Mouse (Mus musculus) E14TG2a.4 (cell line): ENCODE measurements around the gene Igsf11.

Experiments used
- H3K27me3 ChIP-seq: 2 replicates; pipeline ENCODE4 v1.6.1; 2014; ENCODE audit warnings: low read length, control low read depth; ENCODE audit not compliant: insufficient read depth
- H3K36me3 ChIP-seq: 2 replicates; pipeline ENCODE4 v1.6.1; 2014; ENCODE audit warnings: low read length, control low read depth; ENCODE audit not compliant: insufficient read depth
- H3K4me1 ChIP-seq: replicated peaks from 2 replicates; pipeline ENCODE4 v1.6.1; 2014; ENCODE audit warnings: low read depth, low read length, control low read depth
- H3K4me3 ChIP-seq: replicated peaks from 2 replicates; pipeline ENCODE4 v1.5.1; 2014; ENCODE audit warnings: mild to moderate bottlenecking, low read length
- H3K9me3 ChIP-seq: 2 replicates; pipeline ENCODE4 v1.6.1; 2014; ENCODE audit warnings: low read length, control low read depth
- CTCF ChIP-seq: conservative IDR thresholded peaks from 2 replicates; pipeline ENCODE4 v1.5.1; 2014; ENCODE audit warnings: low read length
- NANOG ChIP-seq: IDR thresholded peaks from 2 replicates; pipeline ENCODE4 v1.6.1; 2014; ENCODE audit warnings: borderline replicate concordance, low read length, mixed read lengths
- POU5F1 ChIP-seq: IDR thresholded peaks from 2 replicates; pipeline ENCODE4 v1.6.1; 2014; ENCODE audit warnings: low read length, borderline replicate concordance

Igsf11 gene

DNA sequence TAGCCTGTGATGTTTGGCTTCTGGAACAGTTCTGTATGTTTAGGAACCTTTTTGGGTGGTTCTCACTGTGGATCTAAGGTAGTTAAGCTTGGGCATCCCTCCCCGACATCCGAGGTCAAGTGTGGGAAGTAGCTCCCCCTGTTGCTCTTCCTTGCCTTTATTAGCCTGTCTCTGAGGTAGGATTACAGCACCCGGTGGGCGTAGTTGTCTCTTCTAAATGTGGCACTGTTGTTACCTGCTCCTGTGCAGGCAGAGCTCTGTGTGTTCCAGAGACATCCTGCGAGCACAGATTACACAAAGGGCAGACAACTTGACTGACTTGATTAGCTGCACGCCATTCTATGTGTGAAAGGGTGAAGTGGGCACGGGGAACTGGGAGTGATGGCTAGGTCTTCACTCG, 68.1 kb downstream of the Igsf11 start:
- Histone ChIP-seq H3K4me1 (peaks cover 5% of the 10 kb centered on the region; the same call in 1 of the 2 replicates), H3K4me3 (no peak overlapping the region), H3K36me3 (no peaks in the 10 kb centered on the region), H3K27me3 (no peaks in the 10 kb centered on the region), H3K9me3 (peaks cover 20% of the 10 kb centered on the region)
- no peak for TF ChIP-seq CTCF
- TF ChIP-seq NANOG = no peak
- no peak for TF ChIP-seq POU5F1

DNA sequence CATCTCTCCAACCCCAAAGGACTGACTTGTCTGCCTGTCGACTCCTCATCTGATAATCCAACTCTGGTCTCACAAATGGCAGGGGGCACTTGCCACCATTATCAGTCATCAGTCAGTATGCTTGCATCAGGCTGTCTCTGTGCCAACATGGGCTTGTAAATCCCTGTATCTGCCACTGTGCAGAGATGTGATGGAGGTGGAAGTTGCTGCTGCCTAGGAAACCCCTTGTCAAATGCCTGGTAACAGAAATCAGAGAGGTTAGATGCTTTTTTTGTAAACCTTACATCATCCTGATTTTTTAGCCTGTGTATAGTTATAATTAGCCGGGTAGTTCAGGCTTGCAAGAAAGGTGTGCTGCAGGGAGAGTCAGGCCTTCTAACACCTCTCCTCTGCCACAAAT, 69.4 kb downstream of the Igsf11 start:
- TF ChIP-seq NANOG (no peak), CTCF (no peak), POU5F1 (no peak)

DNA sequence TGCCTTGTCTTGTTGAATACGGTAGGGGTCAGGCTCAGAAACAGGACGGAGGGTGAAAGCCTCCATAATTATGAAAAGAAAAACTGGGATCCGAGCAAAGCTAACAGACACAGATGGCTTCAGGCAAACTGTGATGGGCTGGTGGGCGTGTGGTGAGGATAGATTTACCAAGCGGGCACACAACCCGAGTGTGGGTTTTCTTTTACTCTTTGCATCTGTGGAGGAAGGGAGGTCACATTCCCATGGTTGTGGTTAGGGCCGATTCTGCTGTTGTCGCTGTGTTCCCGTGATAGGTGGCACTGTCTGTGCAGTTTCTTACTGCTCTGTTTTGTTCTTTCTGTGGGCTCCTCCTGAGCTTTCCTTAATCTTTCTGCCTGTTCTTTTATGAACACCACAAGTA, 70.2 kb downstream of the Igsf11 start:
- Histone ChIP-seq H3K4me1 (peaks cover 9% of the 10 kb centered on the region; the same call in 1 of the 2 replicates), H3K9me3 (peaks cover 9% of the 10 kb centered on the region), H3K4me3 (0 out of 2 replicates have a peak overlapping the region, but pooled peaks have one; percentile 4), H3K36me3 (no peaks in the 10 kb centered on the region), H3K27me3 (no peaks in the 10 kb centered on the region)
- TF ChIP-seq NANOG = no peak

More for the DNA sequence above, 69.4 kb downstream of the Igsf11 start:
- no peaks in the 10 kb centered on the region for H3K27me3 ChIP-seq
- no peak overlapping the region for H3K4me3 ChIP-seq
- no peaks in the 10 kb centered on the region for H3K36me3 ChIP-seq
- H3K4me1 ChIP-seq = peaks cover 7% of the 10 kb centered on the region; the same call in 1 of the 2 replicates
- H3K9me3 ChIP-seq = peaks cover 17% of the 10 kb centered on the region

DNA sequence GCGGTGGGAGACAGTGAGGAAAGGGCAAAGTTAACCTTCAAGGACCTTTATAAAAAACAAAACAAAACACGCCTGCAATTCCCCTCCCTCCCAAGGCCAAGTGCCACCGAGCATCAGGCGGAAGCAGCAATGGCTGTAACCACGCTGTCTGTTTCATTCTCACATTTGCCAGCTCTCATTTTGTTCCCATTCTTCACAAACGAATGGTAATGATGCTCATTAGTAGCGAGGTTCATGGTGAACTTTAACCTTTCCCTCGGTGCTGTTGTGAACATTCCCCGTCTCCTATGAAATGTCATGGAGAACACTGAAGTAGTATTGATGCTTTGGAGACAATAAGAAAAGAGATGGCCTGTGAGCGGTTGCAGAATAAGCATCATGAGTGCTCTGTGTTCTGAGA, 74.6 kb downstream of the Igsf11 start:
- Histone ChIP-seq H3K9me3 (0 out of 2 replicates have a peak, but pooled peaks cover 3% of the 10 kb centered on the region), H3K4me3 (no peak overlapping the region), H3K36me3 (no peaks in the 10 kb centered on the region), H3K27me3 (no peaks in the 10 kb centered on the region), H3K4me1 (peaks cover 9% of the 10 kb centered on the region; the same call in 1 of the 2 replicates)
- TF ChIP-seq POU5F1 (no peak), NANOG (no peak), CTCF (no peak)

DNA sequence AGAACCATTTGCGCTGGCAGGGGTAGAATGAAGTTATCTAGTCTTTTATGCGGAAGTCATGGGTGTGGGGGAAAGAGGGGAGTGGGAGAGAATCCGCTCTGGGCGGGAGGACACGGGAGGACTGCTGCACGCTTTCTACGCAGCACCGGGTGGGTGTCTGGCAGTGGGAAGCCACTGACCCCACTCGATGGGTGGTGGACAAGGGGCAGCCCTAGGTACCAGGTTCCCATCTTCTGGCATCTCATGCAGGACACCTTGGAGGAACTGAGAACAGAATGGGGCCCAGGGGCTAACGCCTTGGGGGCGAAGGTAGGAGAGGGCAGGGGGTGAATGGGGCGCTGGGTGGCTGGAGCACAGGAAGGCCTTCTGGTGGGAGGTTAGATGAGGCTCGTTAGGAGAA, 83.7 kb downstream of the Igsf11 start:
- TF ChIP-seq NANOG (no peak), POU5F1 (no peak), CTCF (no peak)
- H3K4me1 ChIP-seq = peaks cover 15% of the 10 kb centered on the region
- no peaks in the 10 kb centered on the region for H3K36me3 ChIP-seq
- peak overlapping the region; percentile 45; the same call in 1 of the 2 replicates for H3K4me3 ChIP-seq
- H3K9me3 ChIP-seq = no peaks in the 10 kb centered on the region
- H3K27me3 ChIP-seq = 0 out of 2 replicates have a peak, but pooled peaks cover 2% of the 10 kb centered on the region

DNA sequence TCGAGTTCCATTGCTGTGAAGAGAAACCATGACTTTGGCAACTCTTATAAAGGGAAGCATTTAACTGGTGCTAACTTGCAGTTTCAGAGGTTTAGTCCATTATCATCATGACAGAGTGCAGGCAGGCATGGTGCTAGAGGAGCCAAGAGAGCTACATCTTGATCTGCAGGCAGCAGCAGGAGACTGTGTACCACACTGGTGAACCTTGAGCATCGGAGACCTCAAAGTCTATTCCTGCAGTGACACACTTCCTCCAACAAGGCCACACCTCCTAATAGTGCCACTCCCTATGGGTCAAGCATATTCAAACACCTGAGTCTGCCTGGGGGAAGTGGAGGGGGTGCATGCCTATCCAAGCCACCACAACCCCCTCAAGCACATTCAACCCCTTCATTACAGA, 86.1 kb downstream of the Igsf11 start:
- no peaks in the 10 kb centered on the region for H3K36me3 ChIP-seq
- 0 out of 2 replicates have a peak, but pooled peaks cover 2% of the 10 kb centered on the region for H3K27me3 ChIP-seq
- TF ChIP-seq POU5F1 (no peak), CTCF (no peak), NANOG (no peak)
- no peak overlapping the region for H3K4me3 ChIP-seq
- H3K4me1 ChIP-seq = peaks cover 24% of the 10 kb centered on the region
- H3K9me3 ChIP-seq = no peaks in the 10 kb centered on the region

DNA sequence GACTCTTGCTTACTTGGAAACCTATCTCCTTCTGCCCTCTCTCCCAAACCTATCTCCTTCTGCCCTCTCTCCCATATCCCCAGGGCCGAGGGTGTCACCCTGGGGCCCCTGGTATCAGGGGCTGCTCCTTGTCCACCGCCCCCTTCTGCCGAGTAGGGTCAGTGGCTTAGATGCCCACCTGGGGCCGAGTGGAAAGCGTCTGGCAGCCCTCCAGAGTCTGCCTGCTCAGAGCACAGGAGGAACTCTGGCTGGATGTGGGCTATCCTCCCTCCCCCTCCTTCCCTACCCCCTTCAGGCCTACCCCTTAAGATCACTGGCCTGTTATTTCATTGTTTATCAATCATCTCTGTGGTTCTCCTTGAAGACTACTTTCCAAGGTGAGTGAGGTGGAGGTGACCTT, 88.1 kb downstream of the Igsf11 start:
- H3K4me3 ChIP-seq = no peak overlapping the region
- no peaks in the 10 kb centered on the region for H3K9me3 ChIP-seq
- TF ChIP-seq NANOG = no peak
- no peak for TF ChIP-seq CTCF
- TF ChIP-seq POU5F1 = no peak
- peaks cover 27% of the 10 kb centered on the region for H3K4me1 ChIP-seq
- H3K27me3 ChIP-seq = 0 out of 2 replicates have a peak, but pooled peaks cover 2% of the 10 kb centered on the region
- no peaks in the 10 kb centered on the region for H3K36me3 ChIP-seq

DNA sequence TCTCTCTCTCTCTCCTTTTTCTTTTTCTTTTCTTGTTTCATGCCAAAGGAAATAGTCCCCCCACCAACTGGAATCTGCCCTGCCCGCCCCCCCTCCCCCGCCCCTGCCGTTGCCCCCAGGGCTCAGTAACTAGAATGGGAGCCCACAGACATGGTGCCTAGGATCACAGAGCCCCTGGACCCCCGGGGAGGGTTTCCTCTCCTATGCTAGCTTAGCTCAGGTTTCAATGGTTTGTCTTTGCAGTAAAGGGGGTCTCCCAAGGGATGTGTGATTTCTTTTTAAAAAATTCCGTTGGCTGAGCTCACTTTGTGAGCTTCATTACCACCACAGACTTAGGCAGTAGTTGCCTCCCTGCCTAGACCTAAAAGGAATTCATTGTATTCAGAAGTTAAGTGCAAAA, 89.6 kb downstream of the Igsf11 start:
- no peaks in the 10 kb centered on the region for H3K36me3 ChIP-seq
- no peaks in the 10 kb centered on the region for H3K9me3 ChIP-seq
- peaks cover 22% of the 10 kb centered on the region for H3K4me1 ChIP-seq
- TF ChIP-seq POU5F1 (no peak), NANOG (no peak), CTCF (no peak)
- no peaks in the 10 kb centered on the region for H3K27me3 ChIP-seq
- no peak overlapping the region for H3K4me3 ChIP-seq

DNA sequence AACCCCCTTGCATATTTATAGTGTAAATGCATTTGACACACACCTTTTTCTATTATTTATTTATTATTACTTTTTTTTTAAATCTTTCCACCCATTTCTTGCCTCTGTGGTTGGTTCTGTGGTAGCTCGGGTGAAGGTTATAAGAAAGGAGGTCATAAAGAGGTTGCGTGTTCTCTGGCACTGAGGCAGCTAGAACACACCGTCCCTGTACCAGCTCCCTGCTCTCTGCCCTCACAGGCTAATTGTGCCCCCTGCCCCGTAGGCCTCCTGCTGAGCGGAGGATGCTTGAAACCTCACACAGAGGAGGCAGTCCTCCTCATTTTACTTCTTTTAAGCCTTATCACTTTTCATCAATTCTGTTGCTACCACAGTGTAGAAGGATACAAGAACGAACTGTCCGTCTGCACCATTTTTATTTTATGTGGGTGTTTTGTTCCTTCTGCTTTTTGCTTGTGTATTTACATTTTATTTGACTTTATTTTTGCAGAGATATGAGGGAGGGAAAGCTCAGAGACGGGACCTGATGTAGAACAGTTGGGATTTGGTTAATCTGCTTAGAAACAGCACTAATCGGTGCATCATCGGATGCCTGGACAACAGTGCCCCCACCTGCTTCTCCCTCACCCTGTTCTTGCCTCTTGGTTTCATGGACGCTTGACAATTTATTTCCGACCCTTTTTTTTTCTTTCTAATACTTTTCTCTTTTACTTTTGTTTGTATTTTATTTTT, 90.2 kb downstream of the Igsf11 start:
- Histone ChIP-seq H3K36me3 (no peaks in the 10 kb centered on the region), H3K4me1 (peaks cover 22% of the 10 kb centered on the region), H3K9me3 (no peaks in the 10 kb centered on the region), H3K27me3 (no peaks in the 10 kb centered on the region), H3K4me3 (no peak overlapping the region)
- no peak for TF ChIP-seq NANOG
- TF ChIP-seq POU5F1 = no peak
- no peak for TF ChIP-seq CTCF
